Mouse (Mus musculus) hindbrain, postnatal 0 days (tissue): ENCODE results near the gene 0610010F05Rik. TPM values are rescaled to one million over a fixed set of nuclear protein-coding genes. Genes with fewer than 3 reads are reported as not detected.
"Not testable (repeated sequence)": the region's sequence is repeated elsewhere in the genome, so short reads cannot be mapped to it uniquely, and the experiment has no call there.

Experiments used
- ATAC-seq: fragments of 200-750 bp; cut with Nextera tagmentation; 2 replicates; pipeline ENCODE4 v1.8.0; 2017; ENCODE audit warnings: mild to moderate bottlenecking, moderate TSS enrichment, moderate library complexity
- DNase-seq: peaks from one replicate; pipeline ENCODE4 v3.0.0-alpha.2; 2015; ENCODE audit warnings: low spot score
- H3K27ac ChIP-seq: fragments of 300-500 bp; sonication (generic); 2 replicates; pipeline ENCODE4 v1.5.1; 2014; ENCODE audit warnings: mild to moderate bottlenecking
- H3K27me3 ChIP-seq: fragments of 300-500 bp; sonication (generic); 2 replicates; pipeline ENCODE4 v1.6.1; 2014; ENCODE audit warnings: low read length, mixed read lengths; ENCODE audit not compliant: insufficient read depth
- H3K36me3 ChIP-seq: fragments of 300-500 bp; sonication (generic); 2 replicates; pipeline ENCODE4 v1.6.1; 2014; ENCODE audit warnings: low read length, mixed read lengths; ENCODE audit not compliant: insufficient read depth
- H3K4me1 ChIP-seq: fragments of 300-500 bp; sonication (generic); 2 replicates; pipeline ENCODE4 v1.6.1; 2014; ENCODE audit warnings: antibody characterized with exemption, low read length, mixed read lengths; ENCODE audit not compliant: insufficient read depth
- H3K4me2 ChIP-seq: fragments of 300-500 bp; sonication (generic); 2 replicates; pipeline ENCODE4 v1.6.1; 2014; ENCODE audit warnings: low read depth, mild to moderate bottlenecking, low read length, moderate library complexity, mixed read lengths
- H3K4me3 ChIP-seq: fragments of 300-500 bp; sonication (generic); 2 replicates; pipeline ENCODE4 v1.5.1; 2014; ENCODE audit warnings: low read length
- H3K9ac ChIP-seq: fragments of 300-500 bp; sonication (generic); replicated peaks from 2 replicates; pipeline ENCODE4 v1.6.1; 2014; ENCODE audit warnings: mild to moderate bottlenecking, low read length, moderate library complexity, mixed read lengths
- H3K9me3 ChIP-seq: fragments of 300-500 bp; sonication (generic); 2 replicates; pipeline ENCODE4 v1.6.1; 2016; ENCODE audit warnings: low read length, mixed read lengths
- CTCF ChIP-seq: IDR thresholded peaks from 2 replicates; pipeline ENCODE4 v1.5.1; 2016; ENCODE audit warnings: antibody characterized with exemption, control low read depth, low read depth
- WGBS: fragments of 180-500 bp; shearing (Covaris S2); extraction: QIAGEN DNeasy Blood & Tissue Kit; methylation state at CpG from one replicate; pipeline ENCODE4 v1.1.7; 2014; 5-methylcytosine and 5-hydroxymethylcytosine counted together
- polyA plus RNA-seq: library from polyadenylated mRNA; unstranded; fragments of >200 nt; fragmentation: Nextera tagmentation; extraction: Ambion mirVana; gene quantifications from 2 replicates; pipeline ENCODE4 v1.2.1, GENCODE M21; 2015
- total RNA-seq: library from RNA; depleted of rRNA; stranded (reverse); fragments of >200 nt; gene quantifications from 2 replicates; pipeline ENCODE4 v1.2.3, GENCODE M21; 2014

0610010F05Rik gene
- total and polyA plus RNA-seq, 2 experiments from 2014 or later = 71.0 to 124 TPM

- H3K27ac ChIP-seq = no peak overlapping the region
- peaks cover 9% of the 10 kb centered on the region; the same call in 1 of the 2 replicates for H3K36me3 ChIP-seq
- no peak for TF ChIP-seq CTCF
- H3K27me3 ChIP-seq = no peaks in the 10 kb centered on the region
- H3K4me1 ChIP-seq = no peaks in the 10 kb centered on the region
- H3K4me3 ChIP-seq = no peak overlapping the region
- 84% methylated on average over 5 of the region's 5 CpGs for WGBS
- no peak overlapping the region for H3K4me2 ChIP-seq
- H3K9me3 ChIP-seq = no peaks in the 10 kb centered on the region
- DNase-seq (no peak), ATAC-seq (no peak)
- H3K9ac ChIP-seq = no peak overlapping the region
Measured at GRCm38 (mm10) chr11:23614546-23614945, 18.9 kb downstream of the 0610010F05Rik start.

GRCm38 (mm10) chr11:23607291-23607690 is 26.1 kb downstream of the 0610010F05Rik start:
- H3K36me3 ChIP-seq = peaks cover 18% of the 10 kb centered on the region; the same call in 1 of the 2 replicates
- 93% methylated on average over 6 of the region's 6 CpGs for WGBS

GRCm38 (mm10) chr11:23570130-23570529 is 63.3 kb downstream of the 0610010F05Rik start:
- H3K4me1 ChIP-seq = no peaks in the 10 kb centered on the region
- no peaks in the 10 kb centered on the region for H3K9me3 ChIP-seq
- H3K36me3 ChIP-seq = peaks cover 14% of the 10 kb centered on the region; the same call in 1 of the 2 replicates
- no peak for DNase-seq
- H3K27me3 ChIP-seq = no peaks in the 10 kb centered on the region
- H3K4me3 ChIP-seq = no peak overlapping the region
- no peak overlapping the region for H3K9ac ChIP-seq
- no peak for TF ChIP-seq CTCF
- WGBS = 92% methylated on average over 7 of the region's 7 CpGs
- no peak overlapping the region for H3K4me2 ChIP-seq
- ATAC-seq = no peak
- H3K27ac ChIP-seq = no peak overlapping the region

More at GRCm38 (mm10) chr11:23607291-23607690, 26.1 kb downstream of the 0610010F05Rik start:
- not testable (repeated sequence) for H3K27me3 ChIP-seq, H3K9me3 ChIP-seq, ATAC-seq, H3K4me1 ChIP-seq, DNase-seq, H3K9ac ChIP-seq, H3K4me3 ChIP-seq, H3K4me2 ChIP-seq, H3K27ac ChIP-seq

- 63% methylated on average over 6 of the region's 6 CpGs for WGBS
Measured at GRCm38 (mm10) chr11:23565761-23566160, 67.7 kb downstream of the 0610010F05Rik start.

GRCm38 (mm10) chr11:23557039-23557630 is 76.3 kb downstream of the 0610010F05Rik start:
- DNase-seq (no peak), ATAC-seq (no peak)
- no peak overlapping the region for H3K27ac ChIP-seq
- WGBS = 62% methylated on average over 6 of the region's 6 CpGs
- no peak overlapping the region for H3K4me2 ChIP-seq
- no peak overlapping the region for H3K9ac ChIP-seq
- H3K4me1 ChIP-seq = no peaks in the 10 kb centered on the region
- H3K27me3 ChIP-seq = no peaks in the 10 kb centered on the region
- no peaks in the 10 kb centered on the region for H3K36me3 ChIP-seq
- TF ChIP-seq CTCF = no peak
- H3K4me3 ChIP-seq = no peak overlapping the region
- H3K9me3 ChIP-seq = no peaks in the 10 kb centered on the region

More at GRCm38 (mm10) chr11:23565761-23566160, 67.7 kb downstream of the 0610010F05Rik start:
- H3K4me3 ChIP-seq = no peak overlapping the region
- no peaks in the 10 kb centered on the region for H3K4me1 ChIP-seq
- H3K27ac ChIP-seq = no peak overlapping the region
- H3K9me3 ChIP-seq = no peaks in the 10 kb centered on the region
- H3K4me2 ChIP-seq = no peak overlapping the region
- peak; percentile 90 for TF ChIP-seq CTCF
- H3K36me3 ChIP-seq = peaks cover 15% of the 10 kb centered on the region; the same call in 1 of the 2 replicates
- DNase-seq (peak; percentile 79), ATAC-seq (peak; percentile 91)
- H3K27me3 ChIP-seq = no peaks in the 10 kb centered on the region
- no peak overlapping the region for H3K9ac ChIP-seq

GRCm38 (mm10) chr11:23537446-23537845 is 96.0 kb downstream of the 0610010F05Rik start:
- H3K4me1 ChIP-seq = no peaks in the 10 kb centered on the region
- WGBS = 86% methylated on average over 2 of the region's 2 CpGs
- no peaks in the 10 kb centered on the region for H3K9me3 ChIP-seq
- H3K9ac ChIP-seq = no peak overlapping the region
- DNase-seq (no peak), ATAC-seq (no peak)
- no peak overlapping the region for H3K27ac ChIP-seq
- TF ChIP-seq CTCF = no peak
- no peaks in the 10 kb centered on the region for H3K36me3 ChIP-seq
- H3K27me3 ChIP-seq = no peaks in the 10 kb centered on the region
- no peak overlapping the region for H3K4me2 ChIP-seq
- no peak overlapping the region for H3K4me3 ChIP-seq

GRCm38 (mm10) chr11:23520473-23521205 is 112.8 kb downstream of the 0610010F05Rik start, which contains the start of gene 1700093K21Rik:
Gene 1700093K21Rik, minus strand, starts transcription at chr11:23521155.
- H3K9ac ChIP-seq = no peak within 1 kb of the TSS
- DNase-seq (no peak), ATAC-seq (no peak)
- no peak within 1 kb of the TSS for H3K4me3 ChIP-seq
- WGBS = 33% methylated on average over 5 of the region's 5 CpGs
- H3K36me3 ChIP-seq = no peaks in the 10 kb centered on the region
- H3K27ac ChIP-seq = no peak within 1 kb of the TSS
- no peaks in the 10 kb centered on the region for H3K4me1 ChIP-seq
- no peaks in the 10 kb centered on the region for H3K9me3 ChIP-seq
- H3K27me3 ChIP-seq = no peaks in the 10 kb centered on the region
- no peak for TF ChIP-seq CTCF
- no peak within 1 kb of the TSS for H3K4me2 ChIP-seq
